Mouse (Mus musculus): ENCODE measurements around the gene Prim2.

Prim2 gene

GRCm38 (mm10) chr1:33669708-33670141, at the start of gene Prim2:
TSS of gene Prim2 (minus strand) at chr1:33669795.
- peak; percentile 93 to 94 for DNase-seq

GRCm38 (mm10) chr1:33717636-33718035, 48.0 kb upstream of the Prim2 start:
- DNase-seq = no peak

- DNase-seq = peak in 1 of 2 experiments; percentile 14
Measured at GRCm38 (mm10) chr1:33714796-33715195, 45.2 kb upstream of the Prim2 start.

- DNase-seq = no peak
Measured at GRCm38 (mm10) chr1:33712026-33712425, 42.4 kb upstream of the Prim2 start.

- DNase-seq = no peak
Measured at GRCm38 (mm10) chr1:33709615-33710014, 40.0 kb upstream of the Prim2 start.

GRCm38 (mm10) chr1:33701244-33701643, 31.6 kb upstream of the Prim2 start:
- DNase-seq = no peak

GRCm38 (mm10) chr1:33696016-33696415, 26.4 kb upstream of the Prim2 start:
- DNase-seq = no peak

GRCm38 (mm10) chr1:33693893-33694292, 24.3 kb upstream of the Prim2 start:
- DNase-seq = no peak

GRCm38 (mm10) chr1:33690087-33690448, 20.5 kb upstream of the Prim2 start:
- no peak for DNase-seq

- DNase-seq = no peak
Measured at GRCm38 (mm10) chr1:33689446-33690086, 20.0 kb upstream of the Prim2 start.

- DNase-seq = no peak
Measured at GRCm38 (mm10) chr1:33688810-33689209, 19.2 kb upstream of the Prim2 start.

GRCm38 (mm10) chr1:33684459-33684858, 14.9 kb upstream of the Prim2 start:
- DNase-seq = peak; percentile 25 to 47

GRCm38 (mm10) chr1:33680890-33681289, 11.3 kb upstream of the Prim2 start:
- DNase-seq = no peak

- no peak for DNase-seq
Measured at GRCm38 (mm10) chr1:33680435-33680834, 10.8 kb upstream of the Prim2 start.

GRCm38 (mm10) chr1:33673158-33673960, 3.8 kb upstream of the Prim2 start:
- DNase-seq = no peak

GRCm38 (mm10) chr1:33672514-33672913, 2.9 kb upstream of the Prim2 start:
- DNase-seq = peak; percentile 51 to 61

- DNase-seq = no peak
Measured at GRCm38 (mm10) chr1:33672083-33672482, 2.5 kb upstream of the Prim2 start.

- no peak for DNase-seq
Measured at GRCm38 (mm10) chr1:33671441-33671840, 1.8 kb upstream of the Prim2 start.

GRCm38 (mm10) chr1:33670164-33670616, 595 bp upstream of the Prim2 start:
- DNase-seq = peak; percentile 71 to 80

GRCm38 (mm10) chr1:33663605-33664117, 5.9 kb downstream of the Prim2 start:
- no peak for DNase-seq

GRCm38 (mm10) chr1:33663163-33663562, 6.4 kb downstream of the Prim2 start:
- no peak for DNase-seq

- no peak for DNase-seq
Measured at GRCm38 (mm10) chr1:33658302-33658701, 11.3 kb downstream of the Prim2 start.

- DNase-seq = no peak
Measured at GRCm38 (mm10) chr1:33657574-33658149, 11.9 kb downstream of the Prim2 start.

- no peak for DNase-seq
Measured at GRCm38 (mm10) chr1:33650875-33651274, 18.7 kb downstream of the Prim2 start.
